Mouse (Mus musculus): ENCODE data around the gene Cmtm3.

Gene Cmtm3

DNA sequence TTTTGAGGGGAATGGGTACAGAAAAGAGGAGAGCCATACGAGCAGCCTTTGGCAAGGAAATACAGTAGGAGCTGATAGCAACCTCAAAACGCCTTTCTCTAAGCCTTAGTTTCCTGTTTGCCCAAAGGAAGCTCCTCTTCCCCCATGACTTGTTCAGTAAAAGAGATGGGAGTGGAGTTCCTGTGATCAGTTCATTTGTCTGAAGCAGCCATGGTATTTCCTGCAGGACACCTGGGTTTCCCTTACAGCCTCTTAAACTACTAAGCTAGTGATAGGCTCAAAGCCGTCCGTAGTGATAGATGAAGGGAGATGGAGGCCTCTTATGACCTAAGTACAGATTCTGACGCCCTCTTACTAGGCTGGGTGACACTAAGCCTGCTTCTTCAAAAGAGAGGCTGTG is 3.2 kb downstream of the Cmtm3 start:
- DNase-seq (ENCODE audit: low read depth, low spot score): no peak

DNA sequence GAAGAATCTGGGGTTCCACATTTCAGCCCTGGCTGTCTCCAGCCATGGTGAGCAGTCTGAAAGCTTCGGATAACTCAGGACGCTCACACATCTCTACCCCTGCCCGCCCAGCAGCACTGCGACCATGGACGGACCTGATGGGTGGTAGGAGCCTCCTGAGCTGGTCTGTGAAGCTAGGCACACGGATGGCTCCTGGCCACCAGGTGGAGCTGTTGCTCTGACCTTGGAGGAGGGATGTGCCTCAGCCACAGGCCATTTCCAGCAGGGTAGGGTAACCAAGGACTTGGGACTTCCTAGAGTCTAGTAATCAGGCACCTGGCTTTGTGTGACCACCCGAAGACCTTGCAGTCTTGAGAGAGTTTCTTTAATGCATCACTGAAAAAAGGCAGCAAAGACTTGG is 4.7 kb downstream of the Cmtm3 start:
- DNase-seq (ENCODE audit: low read depth, low spot score): peak; percentile 80

DNA sequence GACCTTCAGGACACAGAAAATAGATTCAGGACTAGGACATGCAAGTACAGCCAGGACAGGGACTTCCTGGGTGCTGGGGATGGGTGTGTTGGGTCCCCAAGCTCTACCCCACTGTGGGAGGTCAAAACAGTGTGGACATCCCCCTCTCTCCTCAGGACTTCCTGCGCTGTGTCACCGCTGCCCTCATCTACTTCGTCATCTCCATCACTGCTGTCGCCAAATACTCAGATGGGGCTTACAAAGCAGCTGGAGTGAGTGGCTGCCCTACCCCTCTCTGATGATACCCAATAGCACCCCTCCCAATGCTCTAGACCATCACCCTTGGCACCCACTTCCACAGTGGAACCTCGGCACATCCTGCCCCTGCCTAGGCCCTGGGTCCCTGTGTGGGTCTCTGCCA is 5.4 kb downstream of the Cmtm3 start:
- DNase-seq (ENCODE audit: low read depth, low spot score): no peak

DNA sequence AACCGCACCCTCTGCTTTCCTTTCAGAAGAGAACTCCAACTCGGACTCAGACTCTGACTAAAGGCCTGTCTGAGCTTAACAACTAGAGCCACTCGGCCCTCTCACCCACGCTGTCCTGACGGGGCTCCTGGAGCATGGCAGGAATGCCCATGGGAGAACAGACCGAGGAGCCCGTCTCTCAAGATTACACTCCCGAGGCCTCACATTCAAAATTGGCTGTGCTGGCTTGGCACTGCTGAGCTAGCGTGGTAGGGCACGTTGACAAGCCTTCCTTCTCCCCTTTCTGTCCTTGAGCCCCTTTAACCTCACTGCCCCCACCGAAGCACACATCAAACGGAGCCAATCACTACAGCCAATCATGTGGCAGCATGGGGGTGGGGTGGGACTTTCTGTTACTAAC is 7.5 kb downstream of the Cmtm3 start:
- DNase-seq (ENCODE audit: low read depth, low spot score): no peak

DNA sequence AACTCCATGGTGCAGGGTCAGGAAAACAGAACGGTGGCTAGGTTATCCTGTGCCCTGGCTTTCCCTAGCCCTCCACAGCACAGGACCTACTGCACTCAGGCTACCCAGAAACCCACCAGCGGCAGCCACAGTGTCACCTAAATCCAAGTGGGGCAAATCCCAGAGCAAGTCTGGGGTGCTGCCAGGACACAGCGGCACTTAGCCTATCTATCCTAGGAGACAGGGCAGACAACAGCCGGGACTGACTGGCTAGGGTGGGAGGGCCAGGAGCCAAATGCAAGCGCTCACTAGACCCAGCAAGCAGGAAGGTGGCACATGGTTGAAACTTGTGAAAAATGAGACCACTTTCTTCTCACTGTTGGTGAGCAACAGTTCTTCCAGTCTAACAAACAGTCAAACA is 9.8 kb downstream of the Cmtm3 start:
- no peak for DNase-seq (ENCODE audit: low read depth, low spot score)

DNA sequence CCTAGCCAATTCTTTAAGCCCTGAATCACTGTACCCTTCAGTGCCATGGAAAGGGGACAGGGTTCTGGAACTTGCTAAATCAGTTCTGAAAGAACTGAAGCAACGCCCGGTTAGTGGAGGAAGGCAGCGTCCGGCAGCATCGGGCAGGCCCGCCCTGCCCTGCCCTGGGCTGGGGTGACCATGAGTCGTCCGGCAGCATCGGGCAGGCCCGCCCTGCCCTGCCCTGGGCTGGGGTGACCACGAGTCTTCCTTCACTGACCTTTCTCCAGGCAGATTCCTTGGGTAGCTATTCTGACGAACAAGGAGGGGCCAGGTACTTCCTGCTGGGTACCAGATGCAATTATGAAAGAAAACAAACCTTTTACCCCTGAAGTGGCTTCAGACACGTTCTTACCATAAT is 10.8 kb downstream of the Cmtm3 start:
- DNase-seq (ENCODE audit: low read depth, low spot score): no peak

DNA sequence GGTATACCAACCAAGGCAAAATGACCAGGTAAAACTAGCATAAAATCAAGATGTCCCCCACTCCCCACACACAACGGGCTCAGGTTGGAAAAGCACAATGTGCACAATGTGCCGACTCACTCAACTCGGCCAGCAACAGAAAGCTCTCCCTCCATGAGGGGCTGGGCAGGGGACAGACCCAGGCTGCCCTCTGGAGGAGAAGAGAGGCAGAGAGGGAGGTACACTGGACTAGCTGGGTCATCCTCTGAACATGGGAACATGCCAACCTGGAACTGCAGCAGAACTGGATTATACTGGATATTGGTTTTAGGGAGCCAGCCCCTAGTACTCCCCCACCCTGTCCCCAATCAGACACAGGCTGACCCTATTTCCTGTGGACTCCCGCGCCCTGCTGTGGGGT is 14.0 kb downstream of the Cmtm3 start:
- DNase-seq (ENCODE audit: low read depth, low spot score): no peak

DNA sequence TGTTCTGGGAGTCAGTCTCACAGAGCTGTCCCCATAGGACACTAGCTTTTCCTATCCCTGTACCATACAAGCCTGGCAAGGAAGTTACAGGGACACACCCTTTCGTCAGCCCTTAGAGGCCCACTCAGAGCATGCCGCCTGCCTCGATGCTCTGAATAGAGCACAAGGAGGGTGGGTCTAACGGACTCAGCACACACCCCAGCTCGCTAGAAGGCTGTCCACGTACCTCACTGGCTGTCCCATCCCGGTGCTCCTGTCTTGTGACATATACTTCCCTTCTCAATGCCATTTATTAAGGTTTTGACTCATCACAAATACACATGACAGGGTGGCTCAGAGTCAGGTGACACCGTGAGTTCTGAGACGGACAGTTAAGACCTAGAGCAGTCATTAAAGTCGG is 15.3 kb downstream of the Cmtm3 start:
- DNase-seq (ENCODE audit: low read depth, low spot score): no peak

DNA sequence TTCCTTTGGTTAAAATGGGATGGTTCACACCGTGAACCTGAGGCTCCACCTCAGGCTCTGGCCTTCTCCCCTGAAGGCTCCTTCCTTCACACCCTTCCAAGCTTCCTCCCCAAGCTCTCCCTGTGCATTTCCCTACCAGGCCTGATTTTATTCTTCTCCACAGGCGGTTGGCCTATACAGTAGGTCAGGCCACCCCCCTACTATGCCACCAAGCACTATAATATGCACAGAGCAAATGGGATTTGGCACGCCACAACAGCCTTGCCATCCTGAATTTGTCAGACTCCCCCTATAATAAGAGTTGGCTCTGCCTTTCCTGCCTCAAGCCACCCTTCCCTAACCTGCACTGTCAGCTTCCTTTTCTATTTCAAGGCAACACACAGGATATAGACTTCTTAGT is 19.4 kb downstream of the Cmtm3 start:
- no peak for DNase-seq (ENCODE audit: low read depth, low spot score)

DNA sequence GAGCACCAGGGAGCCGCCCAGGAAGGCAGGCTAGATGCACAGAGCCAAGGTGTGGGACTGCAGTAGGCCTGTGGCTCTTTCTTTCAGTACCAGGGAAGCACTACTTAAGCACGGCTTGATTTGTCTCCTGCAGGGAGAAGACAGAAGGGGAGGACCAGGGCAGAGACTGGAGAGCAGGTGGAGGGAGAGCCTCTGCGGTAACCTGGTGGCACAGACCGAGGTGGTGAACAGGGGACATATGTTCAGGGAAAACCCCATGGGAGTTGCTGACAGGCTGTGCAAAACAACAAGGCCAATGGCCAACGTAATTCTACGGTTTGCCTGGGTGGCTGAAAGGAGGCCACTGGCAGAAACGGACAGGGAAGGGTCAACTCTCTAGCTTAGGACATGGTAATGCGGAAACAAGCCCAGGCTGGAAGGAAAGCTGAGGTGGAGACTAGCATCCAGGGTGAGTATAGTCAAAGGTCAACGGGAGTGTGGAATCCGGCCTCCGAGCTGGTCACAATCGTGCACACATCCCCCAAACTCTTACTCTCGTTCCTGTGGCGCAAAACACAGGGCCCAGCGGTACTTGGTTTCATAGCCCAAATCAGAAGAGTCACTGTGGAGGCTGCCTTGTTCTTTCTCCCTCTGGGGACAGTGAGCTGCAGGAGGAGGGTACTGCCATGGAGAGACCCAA is 20.7 kb downstream of the Cmtm3 start:
- no peak for DNase-seq (ENCODE audit: low read depth, low spot score)

DNA sequence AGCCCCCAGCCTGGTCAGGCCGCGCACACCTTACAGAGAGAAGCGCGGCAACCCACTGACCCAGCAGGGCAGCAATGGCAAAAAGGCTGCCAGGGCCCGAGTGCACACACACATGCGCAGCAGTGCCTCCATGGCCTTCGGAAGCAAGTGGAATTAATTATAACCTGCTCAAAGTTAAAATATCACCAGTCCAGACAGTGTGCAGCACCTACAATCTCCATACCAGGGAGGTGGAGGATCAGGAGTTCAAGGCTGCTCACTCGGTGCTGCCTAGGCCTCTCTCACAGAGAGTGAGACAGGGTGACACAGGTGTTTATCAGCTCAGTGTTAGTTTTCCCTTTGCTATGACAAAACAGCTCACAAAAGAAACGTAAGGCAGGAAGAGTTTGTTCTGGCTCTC is 26.5 kb downstream of the Cmtm3 start:
- DNase-seq (ENCODE audit: low read depth, low spot score): no peak

DNA sequence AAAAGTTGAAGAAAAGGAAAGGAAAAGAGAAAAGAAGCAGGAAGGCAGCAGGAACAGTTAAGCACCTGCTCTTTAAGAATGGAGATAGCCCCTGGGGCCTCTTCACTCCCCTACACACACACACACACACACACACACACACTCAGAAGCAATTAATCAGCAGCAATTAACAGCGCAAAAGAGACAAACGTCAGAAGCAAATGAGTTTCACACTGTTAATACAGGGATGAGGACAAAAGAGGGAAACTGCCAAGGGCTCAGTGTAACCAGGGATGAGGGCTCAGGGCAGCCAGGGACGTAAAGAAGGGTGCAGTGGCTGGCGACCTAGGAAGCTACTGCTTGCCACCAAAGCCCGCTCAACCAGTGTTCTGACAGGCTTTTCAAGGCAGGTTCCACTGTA is 28.2 kb downstream of the Cmtm3 start:
- DNase-seq (ENCODE audit: low read depth, low spot score): no peak

DNA sequence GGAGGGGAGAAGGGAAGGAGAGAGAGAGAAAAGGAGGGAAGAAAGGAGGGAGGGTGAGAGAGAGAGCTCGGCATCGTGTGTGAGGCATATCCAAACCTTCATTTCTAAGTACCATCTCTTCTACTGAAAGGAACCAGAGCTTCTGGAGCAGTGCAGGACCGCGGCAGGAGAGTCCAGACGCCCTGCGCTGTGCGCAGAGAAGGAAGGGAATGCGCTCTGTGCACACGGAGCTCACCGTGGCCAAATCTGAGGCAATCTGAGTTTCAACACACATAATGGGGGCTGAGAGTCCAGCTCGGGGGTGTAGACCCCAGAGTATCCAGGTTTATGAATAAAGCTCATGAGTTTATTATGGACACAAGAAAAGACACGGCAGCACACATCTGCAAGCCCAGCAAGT is 30.4 kb downstream of the Cmtm3 start:
- no peak for DNase-seq (ENCODE audit: low read depth, low spot score)

DNA sequence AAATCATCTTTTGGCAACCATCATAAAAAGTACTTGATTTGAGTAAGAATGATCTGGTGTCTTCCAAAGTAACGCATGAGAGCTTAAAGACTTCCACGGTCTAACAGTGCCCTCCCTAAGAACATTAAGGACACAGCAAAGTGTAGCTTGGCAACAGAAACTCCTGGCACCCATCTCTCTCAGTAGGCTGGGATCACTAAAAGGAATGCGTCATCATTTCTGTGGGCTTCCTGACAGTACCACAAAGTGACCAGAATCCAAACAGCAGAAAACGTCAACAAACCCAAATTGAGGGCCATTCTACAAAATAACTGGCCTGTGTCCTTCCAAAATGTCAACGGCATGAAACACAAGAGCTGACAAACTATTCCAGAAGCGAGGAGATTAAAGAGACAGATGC is 30.9 kb downstream of the Cmtm3 start:
- no peak for DNase-seq (ENCODE audit: low read depth, low spot score)

DNA sequence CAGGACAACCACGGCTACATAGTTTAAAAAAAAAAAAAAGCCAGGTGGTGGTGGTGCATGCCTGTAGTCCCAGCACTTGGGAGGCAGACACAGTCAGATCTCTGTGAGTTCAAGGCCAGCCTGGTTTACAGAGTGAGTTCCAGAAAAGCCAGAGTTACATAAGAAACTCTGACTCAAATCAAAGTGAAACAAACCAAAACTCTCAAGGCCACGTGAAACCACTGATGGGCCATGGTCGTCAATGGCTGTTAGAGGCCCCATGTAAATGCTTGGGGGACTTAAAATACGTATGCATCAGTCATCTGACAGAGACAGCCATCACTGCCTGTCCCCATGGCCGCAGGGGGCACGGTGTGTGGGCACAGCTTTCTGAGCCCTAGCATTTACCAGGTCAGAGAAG is 31.9 kb downstream of the Cmtm3 start:
- DNase-seq (ENCODE audit: low read depth, low spot score): no peak

DNA sequence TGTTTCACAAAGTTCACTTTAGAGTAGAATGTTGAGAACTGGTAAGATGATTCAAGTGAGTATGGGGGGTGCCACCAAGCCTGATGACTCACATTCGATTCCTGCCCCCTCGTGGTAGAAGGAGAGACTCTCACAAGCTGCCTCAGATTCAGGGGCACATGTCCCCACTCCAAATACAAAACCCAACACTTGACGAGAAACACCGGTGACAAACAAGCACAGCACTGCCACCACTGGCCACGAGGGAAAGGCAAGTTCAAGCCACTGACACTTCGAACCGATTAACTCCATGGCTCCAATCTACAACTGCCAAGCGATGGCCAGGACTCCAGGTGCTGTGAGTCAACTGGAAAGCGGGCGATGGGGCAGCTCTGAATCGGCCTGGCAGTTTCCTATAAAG is 34.6 kb downstream of the Cmtm3 start:
- no peak for DNase-seq (ENCODE audit: low read depth, low spot score)

DNA sequence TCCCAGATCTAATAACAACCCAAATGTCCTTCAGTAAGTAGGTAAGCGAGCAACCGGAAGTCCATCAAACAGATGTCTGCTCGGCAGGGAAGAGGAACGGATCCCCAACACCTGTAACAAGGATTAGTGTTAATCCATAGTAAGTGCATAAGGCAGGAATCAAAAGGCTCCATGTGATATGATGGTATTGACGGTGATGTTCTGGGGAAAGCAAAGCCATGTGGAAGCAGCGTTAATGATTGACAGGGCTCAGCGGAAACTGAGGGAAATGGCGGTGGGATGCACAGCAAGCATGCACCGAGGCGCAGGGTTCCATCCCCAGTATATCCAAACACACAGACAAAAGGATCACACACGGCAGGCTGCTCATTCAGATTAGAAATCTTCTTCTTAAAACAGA is 35.1 kb downstream of the Cmtm3 start:
- DNase-seq (ENCODE audit: low read depth, low spot score): no peak

DNA sequence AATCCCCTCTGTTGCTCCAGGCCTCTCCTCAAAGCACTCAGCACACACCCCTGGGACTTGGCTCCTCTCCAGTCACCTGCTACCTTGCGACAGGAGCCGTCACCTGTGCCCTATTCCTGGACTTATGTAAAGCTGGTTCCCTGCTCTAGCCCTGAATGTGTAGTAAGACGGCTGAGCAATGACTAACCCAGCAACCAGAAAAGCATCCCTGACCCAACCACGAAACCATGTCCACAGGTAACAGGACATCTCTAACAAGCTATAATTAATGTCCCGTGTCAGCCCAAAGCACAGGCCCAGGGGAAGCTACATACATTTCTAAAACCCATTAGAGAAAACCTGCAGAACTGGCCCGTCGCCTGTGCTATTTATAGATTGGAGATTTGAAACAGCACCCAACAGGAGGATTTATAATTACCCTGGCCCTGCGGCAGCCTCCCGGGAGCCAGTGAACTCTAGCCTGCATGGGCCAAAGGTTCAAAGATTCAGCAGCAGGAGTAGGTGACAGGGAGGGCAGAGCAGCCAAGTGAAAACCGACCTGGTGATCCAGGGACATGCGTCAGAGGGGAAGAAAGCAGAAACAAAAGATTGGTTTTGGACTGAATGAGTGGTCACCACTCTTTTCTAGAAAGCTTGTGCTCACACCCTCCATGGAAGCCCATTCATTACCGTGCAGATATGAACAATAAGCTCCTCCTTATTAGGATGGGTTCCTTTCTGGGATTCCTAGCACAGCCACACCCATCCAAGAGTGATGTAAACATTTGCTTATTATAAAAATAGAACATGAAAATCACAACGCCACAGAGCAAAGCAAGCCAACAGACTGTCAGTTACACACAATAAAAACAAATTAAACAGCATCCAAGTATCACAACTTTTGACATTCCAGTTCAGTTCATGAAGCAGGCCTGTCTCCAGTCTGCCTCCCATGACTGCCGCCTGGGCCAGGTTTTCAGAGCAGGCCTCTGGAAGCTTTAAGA is 35.9 kb downstream of the Cmtm3 start:
- no peak for DNase-seq (ENCODE audit: low read depth, low spot score)

DNA sequence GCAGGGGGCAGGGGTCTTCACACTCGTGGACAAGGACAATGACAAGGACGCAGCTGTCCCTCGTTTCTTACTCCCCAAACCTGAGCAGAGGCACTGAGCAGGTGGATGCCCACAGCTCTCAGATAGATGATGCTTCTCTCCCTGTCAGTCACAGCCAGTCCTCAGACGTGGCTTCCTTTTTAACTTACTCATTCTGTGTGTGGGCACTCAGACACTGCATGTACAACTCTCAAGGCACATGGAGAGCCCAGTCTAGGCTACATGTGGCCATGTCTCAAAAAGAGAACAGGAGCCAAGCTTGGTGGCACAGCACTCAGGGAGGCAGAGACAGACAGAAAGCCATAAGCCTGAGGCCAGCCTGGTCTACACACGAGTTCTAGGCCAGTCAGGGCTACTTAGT is 36.7 kb downstream of the Cmtm3 start:
- DNase-seq (ENCODE audit: low read depth, low spot score): no peak

DNA sequence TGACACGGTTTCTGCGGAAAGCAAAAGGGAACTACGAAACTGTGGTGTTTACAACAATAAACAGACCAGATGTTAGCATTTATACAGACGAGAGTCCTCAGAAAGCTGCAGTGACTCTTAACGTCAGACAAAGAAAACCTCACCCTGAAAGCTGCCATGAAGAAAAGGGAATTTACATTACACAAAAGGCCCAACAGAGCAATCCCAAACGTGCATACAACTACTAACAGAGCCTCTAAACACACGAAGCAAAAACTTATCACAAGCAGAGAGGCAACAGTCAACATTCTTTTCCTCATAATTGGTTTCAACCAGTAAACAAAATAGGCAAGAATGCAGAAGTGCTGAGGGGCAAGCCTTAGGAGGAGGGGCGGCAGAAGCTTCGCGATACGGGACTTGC is 37.5 kb downstream of the Cmtm3 start:
- DNase-seq (ENCODE audit: low read depth, low spot score): no peak

DNA sequence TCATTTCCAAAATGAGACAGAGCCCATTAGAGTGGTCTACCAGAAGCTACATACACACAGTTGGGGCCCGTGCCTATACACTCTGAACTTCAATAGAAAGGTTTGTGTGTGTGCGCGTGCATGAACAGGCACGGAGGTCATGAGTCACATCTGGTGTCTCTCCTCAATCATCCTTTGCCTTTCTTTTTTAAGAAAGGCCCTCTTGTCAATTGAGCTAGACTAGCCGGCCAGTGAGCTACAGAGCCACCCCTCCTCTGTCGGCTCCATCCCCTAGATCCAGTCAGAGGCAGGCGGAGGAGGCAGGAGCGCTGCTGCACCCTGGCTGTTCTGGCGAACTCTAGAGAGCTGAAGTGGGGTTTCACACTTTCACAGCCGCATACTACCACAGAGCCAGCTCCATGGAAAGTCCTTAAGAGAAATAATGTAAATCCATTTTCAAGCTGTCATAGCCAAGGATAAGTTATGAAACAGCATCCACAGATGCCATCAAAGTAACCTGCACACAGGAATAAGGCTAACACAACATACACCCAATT is 40.2 kb downstream of the Cmtm3 start:
- no peak for DNase-seq (ENCODE audit: low read depth, low spot score)

DNA sequence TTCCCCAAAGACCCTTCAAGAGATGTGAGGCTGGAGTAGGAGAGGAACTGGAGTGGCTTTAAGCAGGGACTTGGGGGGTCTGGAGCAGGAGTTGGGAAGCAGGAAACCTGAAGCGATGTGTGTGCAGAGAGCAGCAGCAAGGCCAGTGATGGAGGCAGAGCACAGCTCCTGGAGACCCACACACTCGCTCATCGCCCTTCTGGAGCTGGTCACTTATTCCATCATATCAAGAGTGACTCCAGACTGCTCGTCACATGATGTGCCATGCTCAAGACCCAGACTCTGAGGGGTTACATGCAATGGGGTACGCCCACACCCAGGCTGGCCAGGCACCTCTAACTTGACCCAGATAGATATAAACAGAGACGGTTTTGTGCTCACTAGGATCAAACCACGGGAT is 41.1 kb downstream of the Cmtm3 start:
- no peak for DNase-seq (ENCODE audit: low read depth, low spot score)

DNA sequence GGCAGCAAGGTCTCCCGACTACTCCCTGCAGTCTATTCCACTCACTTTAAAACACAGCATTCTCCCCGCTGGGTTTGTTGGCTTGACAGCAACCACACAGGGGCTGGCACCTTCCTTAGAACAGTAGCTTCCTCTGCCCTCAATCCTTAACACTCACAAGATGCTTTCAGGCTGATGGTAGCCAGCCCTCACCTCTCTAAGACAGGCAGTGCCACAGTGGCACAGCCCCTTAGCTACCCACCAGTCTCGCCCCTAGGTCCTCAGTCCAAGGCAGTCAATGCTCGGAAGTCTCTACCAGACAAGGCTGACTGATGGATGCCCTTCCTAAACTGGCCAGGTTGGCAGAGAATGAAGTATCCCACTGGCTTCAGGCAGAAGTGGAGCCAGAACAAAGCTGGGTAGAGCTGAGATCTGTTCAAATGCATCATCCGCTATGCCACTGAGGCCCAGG is 41.8 kb downstream of the Cmtm3 start:
- DNase-seq (ENCODE audit: low read depth, low spot score): no peak

Measured in retina, postnatal 7 days (tissue).